Mouse (Mus musculus) stomach, embryonic 16.5 days (tissue): ENCODE results near the gene Olfr178. TPM values are rescaled to one million over a fixed set of nuclear protein-coding genes. Genes with fewer than 3 reads are reported as not detected.

Experiments used
- ATAC-seq: fragments of 200-750 bp; cut with Nextera tagmentation; 2 replicates; pipeline ENCODE4 v1.8.0; 2017; ENCODE audit warnings: moderate number of reproducible peaks, moderate TSS enrichment; ENCODE audit not compliant: insufficient read depth, low FRiP score
- H3K27ac ChIP-seq: fragments of 300-500 bp; sonication (generic); 2 replicates; pipeline ENCODE4 v1.5.1; 2014; ENCODE audit warnings: low read length
- H3K27me3 ChIP-seq: fragments of 300-500 bp; sonication (generic); 2 replicates; pipeline ENCODE4 v1.6.1; 2014; ENCODE audit warnings: low read length, control low read depth, mixed read lengths; ENCODE audit not compliant: control insufficient read depth, insufficient read depth
- H3K36me3 ChIP-seq: fragments of 300-500 bp; sonication (generic); 2 replicates; pipeline ENCODE4 v1.6.1; 2014; ENCODE audit warnings: low read length; ENCODE audit not compliant: control insufficient read depth, insufficient read depth
- H3K4me1 ChIP-seq: fragments of 300-500 bp; sonication (generic); 2 replicates; pipeline ENCODE4 v1.6.1; 2014; ENCODE audit warnings: low read length, control low read depth, mixed read lengths; ENCODE audit not compliant: control insufficient read depth, insufficient read depth
- H3K4me2 ChIP-seq: fragments of 300-500 bp; sonication (generic); 2 replicates; pipeline ENCODE4 v1.6.1; 2014; ENCODE audit warnings: low read depth, low read length, mixed read lengths
- H3K4me3 ChIP-seq: fragments of 300-500 bp; sonication (generic); replicated peaks from 2 replicates; pipeline ENCODE4 v1.5.1; 2014; ENCODE audit warnings: mild to moderate bottlenecking, low read length
- H3K9ac ChIP-seq: fragments of 300-500 bp; sonication (generic); 2 replicates; pipeline ENCODE4 v1.6.1; 2014; ENCODE audit warnings: low read length
- H3K9me3 ChIP-seq: fragments of 300-500 bp; sonication (generic); replicated peaks from 2 replicates; pipeline ENCODE4 v1.6.1; 2016; ENCODE audit warnings: low read length, control low read depth; ENCODE audit not compliant: control insufficient read depth
- WGBS: fragments of 180-500 bp; shearing (Covaris S2); extraction: QIAGEN DNeasy Blood & Tissue Kit; methylation state at CpG from one replicate; pipeline ENCODE4 v1.1.7; 2014; 5-methylcytosine and 5-hydroxymethylcytosine counted together
- polyA plus RNA-seq: library from polyadenylated mRNA; unstranded; fragments of >200 nt; fragmentation: Nextera tagmentation; extraction: Ambion mirVana; gene quantifications from 2 replicates; pipeline ENCODE4 v1.2.1, GENCODE M21; 2015

Olfr178 gene
- polyA plus RNA-seq = not detected in 2 replicates

DNA sequence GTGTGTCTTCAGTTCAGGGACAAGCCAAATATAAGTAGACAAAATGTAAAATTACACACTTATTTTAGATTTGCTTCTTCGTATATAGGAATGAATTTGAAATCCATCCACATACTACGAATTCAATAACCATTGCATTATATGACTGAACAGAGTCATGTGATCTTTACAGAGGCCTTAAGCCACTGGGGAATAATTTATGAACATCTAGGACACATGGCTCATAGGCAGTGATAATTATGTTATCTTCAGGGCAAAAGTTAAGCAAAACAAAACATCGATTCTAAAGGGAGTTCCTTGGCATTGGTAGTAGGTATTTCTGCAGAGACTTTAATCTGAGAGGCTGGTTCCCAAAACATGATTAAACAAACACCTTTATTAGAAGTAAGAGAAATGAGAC, at the start of gene Olfr178:
TSS of gene Olfr178 (minus strand) at position 101 of the 400 bp plus-strand sequence.
- no peak within 1 kb of the TSS for H3K4me2 ChIP-seq
- H3K36me3 ChIP-seq = no peaks in the 10 kb centered on the region
- H3K27ac ChIP-seq = no peak within 1 kb of the TSS
- WGBS = 85% methylated on average over 3 of the region's 3 CpGs
- H3K9ac ChIP-seq = no peak within 1 kb of the TSS
- ATAC-seq = no peak
- H3K27me3 ChIP-seq = no peaks in the 10 kb centered on the region
- H3K9me3 ChIP-seq = no peaks in the 10 kb centered on the region
- no peak within 1 kb of the TSS for H3K4me3 ChIP-seq
- no peaks in the 10 kb centered on the region for H3K4me1 ChIP-seq

DNA sequence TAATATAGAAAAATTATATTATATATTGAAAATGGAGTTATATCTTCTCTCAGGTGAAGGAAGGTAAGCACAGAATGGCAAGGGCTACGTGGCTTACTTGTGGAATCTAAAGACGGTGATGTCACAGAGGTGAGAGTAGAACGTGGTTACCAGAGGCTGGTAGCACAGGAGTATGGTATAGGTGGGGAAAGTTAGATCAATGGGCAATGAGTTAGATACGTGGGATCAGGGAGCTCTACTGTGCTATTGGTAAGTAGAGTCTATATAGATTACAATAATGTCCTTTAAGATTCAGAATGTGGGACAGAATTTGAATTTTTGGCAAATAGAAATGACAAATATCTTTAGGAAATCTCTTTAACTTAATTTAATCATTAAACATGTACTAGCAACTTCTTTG, 37.4 kb upstream of the Olfr178 start, which contains the start of gene Olfr180:
TSS of gene Olfr180 (minus strand) at position 101 of the 400 bp plus-strand sequence.
- Histone ChIP-seq H3K4me2 (no peak within 1 kb of the TSS), H3K36me3 (no peaks in the 10 kb centered on the region), H3K4me1 (no peaks in the 10 kb centered on the region), H3K27me3 (no peaks in the 10 kb centered on the region), H3K9me3 (no peaks in the 10 kb centered on the region), H3K4me3 (no peak within 1 kb of the TSS), H3K9ac (no peak within 1 kb of the TSS), H3K27ac (no peak within 1 kb of the TSS)
- 78% methylated on average over 4 of the region's 4 CpGs for WGBS
- ATAC-seq = no peak

DNA sequence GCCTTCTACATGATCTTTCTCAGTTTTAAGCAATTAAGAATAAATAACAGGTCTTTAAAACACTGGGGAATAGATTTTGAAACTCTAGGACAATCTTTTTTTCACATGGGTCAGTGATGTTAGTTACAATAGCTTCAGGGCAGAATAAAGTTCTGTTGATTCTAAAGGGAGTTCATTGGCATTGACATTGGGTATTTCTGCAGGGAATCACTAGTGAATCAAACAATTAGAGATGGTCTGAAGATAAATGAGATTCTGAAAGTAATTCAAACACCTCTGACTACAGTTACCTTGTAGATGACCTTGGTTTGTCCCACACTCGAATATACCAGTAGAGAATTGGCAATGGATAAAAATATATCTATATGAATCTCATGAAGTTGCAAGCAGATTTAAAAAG, 36.8 kb upstream of the Olfr178 start, which contains the start of gene Olfr181:
TSS of gene Olfr181 (minus strand) at position 101 of the 400 bp plus-strand sequence.
- no peaks in the 10 kb centered on the region for H3K9me3 ChIP-seq
- H3K4me3 ChIP-seq = no peak within 1 kb of the TSS
- no peaks in the 10 kb centered on the region for H3K4me1 ChIP-seq
- no peak within 1 kb of the TSS for H3K9ac ChIP-seq
- WGBS = 48% methylated on average over 1 of the region's 1 CpGs
- no peaks in the 10 kb centered on the region for H3K27me3 ChIP-seq
- H3K4me2 ChIP-seq = no peak within 1 kb of the TSS
- ATAC-seq = no peak
- no peaks in the 10 kb centered on the region for H3K36me3 ChIP-seq
- no peak within 1 kb of the TSS for H3K27ac ChIP-seq

DNA sequence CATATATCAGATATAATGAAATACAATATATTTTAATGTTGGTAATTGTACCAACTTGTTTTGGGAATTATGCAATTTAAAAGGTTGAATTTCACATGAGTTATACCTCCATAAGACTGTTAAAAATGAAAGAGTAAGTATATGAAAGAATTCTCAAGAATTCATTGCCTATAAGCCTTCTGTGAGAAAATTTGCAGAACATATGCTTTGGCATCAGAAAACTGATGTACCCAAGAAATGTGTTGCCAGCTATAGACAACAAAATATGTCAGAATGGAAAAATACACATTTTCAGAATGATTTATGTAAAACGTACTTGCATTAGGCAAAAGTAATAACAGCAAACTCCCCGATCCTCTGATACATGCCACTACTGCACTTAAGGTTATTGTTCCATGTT, 7.4 kb downstream of the Olfr178 start:
- Histone ChIP-seq H3K9ac (no peak overlapping the region), H3K4me1 (no peaks in the 10 kb centered on the region), H3K27me3 (no peaks in the 10 kb centered on the region), H3K27ac (no peak overlapping the region), H3K9me3 (no peaks in the 10 kb centered on the region), H3K36me3 (no peaks in the 10 kb centered on the region), H3K4me3 (no peak overlapping the region), H3K4me2 (no peak overlapping the region)
- WGBS = 96% methylated on average over 2 of the region's 2 CpGs
- ATAC-seq = no peak

DNA sequence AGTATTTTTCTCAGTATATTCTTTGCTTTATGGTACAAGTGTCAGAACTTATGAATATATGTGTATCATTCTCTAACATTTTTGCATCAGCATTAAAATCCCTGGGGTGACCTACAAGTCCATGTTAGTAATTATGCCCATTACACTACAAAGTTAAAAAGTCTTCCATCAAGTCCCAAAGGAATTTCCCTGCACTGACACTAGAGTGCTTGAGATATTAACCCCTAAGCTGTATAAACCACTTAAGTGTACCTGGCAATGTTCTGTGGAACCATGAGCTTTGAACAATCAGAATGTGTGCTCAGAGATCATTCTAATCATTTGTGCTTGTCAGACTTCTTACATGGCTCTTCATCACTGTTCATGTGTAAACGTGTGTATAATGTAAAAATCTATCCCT, 17.2 kb downstream of the Olfr178 start, which contains the start of gene Olfr177:
TSS of gene Olfr177 (minus strand) at position 101 of the 400 bp plus-strand sequence.
- H3K4me2 ChIP-seq = no peak within 1 kb of the TSS
- H3K9ac ChIP-seq = no peak within 1 kb of the TSS
- H3K4me3 ChIP-seq = no peak within 1 kb of the TSS
- no peaks in the 10 kb centered on the region for H3K4me1 ChIP-seq
- no peaks in the 10 kb centered on the region for H3K36me3 ChIP-seq
- no peak within 1 kb of the TSS for H3K27ac ChIP-seq
- H3K27me3 ChIP-seq = no peaks in the 10 kb centered on the region
- 41% methylated on average over 1 of the region's 1 CpGs for WGBS
- ATAC-seq = no peak
- H3K9me3 ChIP-seq = no peaks in the 10 kb centered on the region

DNA sequence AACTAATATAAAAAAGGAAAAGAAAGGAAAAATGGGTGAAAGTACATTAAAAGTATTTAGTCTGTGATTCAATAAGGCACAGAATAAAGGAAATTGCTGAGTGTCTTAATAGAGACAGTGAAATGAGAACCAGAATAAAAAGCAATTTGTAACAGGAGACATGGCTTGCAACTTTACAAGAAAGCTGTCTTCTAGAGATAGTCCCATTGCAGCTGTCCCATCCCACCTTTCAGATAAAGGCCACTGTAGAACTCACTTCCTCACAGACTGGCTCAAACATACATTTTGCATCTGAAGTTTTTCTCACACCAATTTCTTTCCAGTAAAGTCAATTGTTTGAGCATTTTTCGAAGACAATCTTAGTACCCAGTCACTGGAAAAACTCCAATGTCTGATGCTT, 30.4 kb downstream of the Olfr178 start:
- no peaks in the 10 kb centered on the region for H3K27me3 ChIP-seq
- H3K27ac ChIP-seq = no peak overlapping the region
- no peaks in the 10 kb centered on the region for H3K4me1 ChIP-seq
- H3K36me3 ChIP-seq = no peaks in the 10 kb centered on the region
- WGBS = 76% methylated on average over 1 of the region's 1 CpGs
- H3K9me3 ChIP-seq = no peaks in the 10 kb centered on the region
- H3K4me3 ChIP-seq = no peak overlapping the region
- no peak overlapping the region for H3K4me2 ChIP-seq
- H3K9ac ChIP-seq = no peak overlapping the region
- no peak for ATAC-seq

DNA sequence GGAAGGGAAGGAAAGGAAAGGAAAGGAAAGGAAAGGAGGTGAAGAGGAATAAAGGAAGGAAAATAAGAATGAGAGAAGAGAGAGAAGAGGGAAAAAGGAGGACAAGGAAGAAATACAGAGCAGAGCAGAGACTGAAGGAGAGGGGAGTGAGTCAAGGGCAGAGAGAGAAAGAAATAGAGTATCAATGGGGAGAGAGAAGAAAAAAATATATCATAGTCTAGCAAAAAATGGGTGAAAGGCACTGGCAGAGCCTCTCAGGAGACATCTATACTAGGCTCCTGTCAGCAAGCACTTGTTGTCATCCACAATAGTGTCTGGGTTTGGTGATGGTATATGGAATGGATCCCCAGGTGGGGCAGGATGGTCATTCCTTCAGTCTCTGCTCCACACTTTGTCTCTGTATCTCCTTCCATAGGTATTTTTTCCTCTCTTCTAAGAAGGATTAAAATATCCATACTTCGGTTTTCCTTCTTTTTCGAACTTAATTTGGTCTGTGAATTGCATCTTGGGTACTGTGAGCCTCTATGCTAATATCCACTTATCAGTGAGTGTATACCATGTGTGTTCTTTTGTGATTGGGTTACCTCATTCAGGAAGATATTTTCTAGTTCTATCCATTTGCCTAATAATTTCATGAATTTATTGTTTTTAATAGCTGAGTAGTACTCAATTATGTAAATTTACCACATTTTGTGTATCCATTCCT, 31.7 kb downstream of the Olfr178 start:
- ATAC-seq = no peak
- no peak overlapping the region for H3K4me2 ChIP-seq
- H3K4me3 ChIP-seq = no peak overlapping the region
- H3K27ac ChIP-seq = no peak overlapping the region
- H3K36me3 ChIP-seq = no peaks in the 10 kb centered on the region
- H3K9ac ChIP-seq = no peak overlapping the region
- no peaks in the 10 kb centered on the region for H3K9me3 ChIP-seq
- no peaks in the 10 kb centered on the region for H3K27me3 ChIP-seq
- 94% methylated on average over 2 of the region's 2 CpGs for WGBS
- no peaks in the 10 kb centered on the region for H3K4me1 ChIP-seq

Other genes starting within 250 kb of the Olfr178 start
- gene Cpox, start 221.8 kb downstream of the Olfr178 start, polyA plus RNA-seq = 40.4 and 41.1 TPM in 2 replicates
- gene Gpr15, start 173.0 kb downstream of the Olfr178 start, polyA plus RNA-seq = 0.14 TPM in 1 of 2 replicates, not detected in the other
- gene Cldnd1, start 164.2 kb downstream of the Olfr178 start, polyA plus RNA-seq = 125 and 138 TPM in 2 replicates
- gene Olfr172, start 128.9 kb downstream of the Olfr178 start, polyA plus RNA-seq = not detected in 2 replicates
- not detected in 2 replicates for gene Olfr173, start 91.8 kb downstream of the Olfr178 start, polyA plus RNA-seq
- gene Olfr175-ps1, start 65.3 kb downstream of the Olfr178 start, polyA plus RNA-seq = not detected in 2 replicates
- gene Olfr177, start 17.3 kb downstream of the Olfr178 start, polyA plus RNA-seq = not detected in 2 replicates
- not detected in 2 replicates for gene Olfr181, start 36.7 kb upstream of the Olfr178 start, polyA plus RNA-seq
- gene Olfr180, start 37.3 kb upstream of the Olfr178 start, polyA plus RNA-seq = not detected in 2 replicates
- not detected in 2 replicates for gene Olfr183, start 103.3 kb upstream of the Olfr178 start, polyA plus RNA-seq
- gene Olfr186, start 138.2 kb upstream of the Olfr178 start, polyA plus RNA-seq = 0.21 TPM in 1 of 2 replicates, not detected in the other
- gene Olfr187, start 147.7 kb upstream of the Olfr178 start, polyA plus RNA-seq = 0.24 TPM in 1 of 2 replicates, not detected in the other
- gene Olfr190, start 185.9 kb upstream of the Olfr178 start, polyA plus RNA-seq = not detected in 2 replicates
- not detected in 2 replicates for gene Olfr191, start 197.8 kb upstream of the Olfr178 start, polyA plus RNA-seq
- gene Olfr193, start 219.8 kb upstream of the Olfr178 start, polyA plus RNA-seq = not detected in 2 replicates
- not detected in 2 replicates for gene Olfr194, start 229.0 kb upstream of the Olfr178 start, polyA plus RNA-seq